Mouse (Mus musculus): ENCODE results near the gene Gm10130. TPM values are rescaled to one million over a fixed set of nuclear protein-coding genes. Genes with fewer than 3 reads are reported as not detected.
A peak's percentile ranks its signal among the peaks of the same experiment; 100 is the strongest.
"Not testable (repeated sequence)": the region's sequence is repeated elsewhere in the genome, so short reads cannot be mapped to it uniquely, and the experiment has no call there.

The Gm10130 gene
- total RNA-seq (2021), result 1 to 10 TPM in 1 of 2 experiments, not detected in 1; 2.7 TPM

DNA sequence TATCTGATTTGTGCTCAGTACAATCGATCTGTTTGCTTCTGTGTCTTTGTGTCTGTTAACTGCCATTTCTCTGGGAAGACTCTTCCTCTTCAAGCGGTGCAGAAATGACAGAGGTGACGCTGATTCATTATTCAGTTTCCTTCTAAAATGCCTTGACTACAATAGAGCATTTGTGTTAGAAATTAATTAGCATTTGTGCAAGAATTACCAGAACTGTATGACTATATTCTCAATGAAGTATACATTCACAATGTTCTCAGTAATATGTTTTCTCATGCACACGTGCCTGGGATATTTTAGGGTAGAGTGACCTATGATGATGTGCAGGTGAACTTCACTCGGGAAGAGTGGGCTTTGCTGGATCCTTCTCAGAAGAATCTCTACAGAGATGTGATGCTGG, at the start of gene Gm10130:
TSS of gene Gm10130 (plus strand) at position 301 of the 400 bp plus-strand sequence.
- no peak for DNase-seq (ENCODE audit: low spot score in 2 of 2)
- intact Hi-C loops (cut with DNase I), result no loop called here

DNA sequence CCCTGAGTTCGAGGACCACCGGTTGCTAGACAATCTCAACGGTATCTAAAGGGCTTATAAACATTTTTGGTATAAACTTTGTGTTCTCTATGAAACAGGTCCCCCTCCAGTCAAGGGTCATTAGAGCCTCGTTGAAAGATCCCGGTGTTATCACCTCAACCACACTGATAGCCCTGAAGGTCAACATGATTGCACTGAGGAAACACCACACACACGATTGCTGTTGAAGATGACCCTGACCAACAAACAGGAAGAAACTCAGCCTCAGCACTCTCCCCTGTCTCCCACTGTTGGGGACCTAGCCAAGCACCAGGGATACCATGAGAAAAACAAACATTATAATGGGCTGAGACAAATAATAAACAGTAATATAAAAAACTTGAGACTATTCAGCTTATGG, 29.8 kb upstream of the Gm10130 start:
- intact Hi-C loops (cut with DNase I), result no loop called here
- no peak for DNase-seq (ENCODE audit: low spot score in 2 of 2)

DNA sequence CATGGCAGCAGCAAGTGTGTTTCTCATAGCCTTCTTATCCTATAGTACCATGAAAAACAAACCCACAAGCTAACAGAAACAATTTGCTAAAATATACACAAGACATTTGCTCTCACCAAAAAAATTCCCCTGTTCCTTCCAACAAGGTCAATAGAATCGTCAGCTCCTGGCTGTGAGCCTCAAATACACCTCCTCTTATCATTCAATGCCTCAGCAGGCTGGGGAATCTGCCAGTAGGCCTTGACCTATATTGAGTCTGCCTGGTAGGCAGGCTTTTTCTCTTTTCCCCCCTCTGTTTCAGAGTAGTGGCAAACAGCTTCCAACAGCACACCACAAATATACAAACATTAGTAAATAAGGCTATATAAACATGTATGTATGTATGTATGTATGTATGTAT, 24.4 kb upstream of the Gm10130 start:
- no peak for DNase-seq (ENCODE audit: low spot score in 2 of 2)
- intact Hi-C loops (cut with DNase I), result no loop called here

DNA sequence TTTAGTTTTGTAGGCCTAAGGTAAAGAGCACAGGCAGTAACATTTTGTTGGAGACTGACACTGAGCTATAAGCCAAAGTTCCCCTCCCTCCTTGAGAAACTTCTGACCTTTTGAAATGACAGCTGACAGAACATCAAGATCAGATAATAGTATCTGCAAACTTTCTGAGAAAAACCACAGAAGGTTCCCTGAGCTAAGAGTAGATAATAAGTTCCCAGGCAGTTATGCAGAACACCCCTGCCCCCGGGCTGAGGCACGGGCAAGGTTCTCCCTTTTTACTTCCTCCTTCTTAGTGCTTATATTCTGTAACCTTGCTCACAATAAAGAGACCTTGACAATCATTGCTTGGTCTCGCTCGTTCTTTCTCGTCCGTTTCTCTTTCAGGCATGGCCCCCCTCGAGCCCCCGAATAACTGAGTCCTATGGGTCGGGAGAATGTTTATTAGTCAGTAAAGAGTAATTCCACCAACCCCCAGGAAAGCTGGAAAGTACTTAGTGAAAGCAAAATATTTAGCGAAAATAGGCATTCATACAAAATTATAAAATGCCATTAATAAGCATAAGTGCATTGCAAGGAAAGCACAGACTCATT, 16.2 kb upstream of the Gm10130 start:
- intact Hi-C loops (cut with DNase I), result no loop called here
- no peak for DNase-seq (ENCODE audit: low spot score in 2 of 2)

DNA sequence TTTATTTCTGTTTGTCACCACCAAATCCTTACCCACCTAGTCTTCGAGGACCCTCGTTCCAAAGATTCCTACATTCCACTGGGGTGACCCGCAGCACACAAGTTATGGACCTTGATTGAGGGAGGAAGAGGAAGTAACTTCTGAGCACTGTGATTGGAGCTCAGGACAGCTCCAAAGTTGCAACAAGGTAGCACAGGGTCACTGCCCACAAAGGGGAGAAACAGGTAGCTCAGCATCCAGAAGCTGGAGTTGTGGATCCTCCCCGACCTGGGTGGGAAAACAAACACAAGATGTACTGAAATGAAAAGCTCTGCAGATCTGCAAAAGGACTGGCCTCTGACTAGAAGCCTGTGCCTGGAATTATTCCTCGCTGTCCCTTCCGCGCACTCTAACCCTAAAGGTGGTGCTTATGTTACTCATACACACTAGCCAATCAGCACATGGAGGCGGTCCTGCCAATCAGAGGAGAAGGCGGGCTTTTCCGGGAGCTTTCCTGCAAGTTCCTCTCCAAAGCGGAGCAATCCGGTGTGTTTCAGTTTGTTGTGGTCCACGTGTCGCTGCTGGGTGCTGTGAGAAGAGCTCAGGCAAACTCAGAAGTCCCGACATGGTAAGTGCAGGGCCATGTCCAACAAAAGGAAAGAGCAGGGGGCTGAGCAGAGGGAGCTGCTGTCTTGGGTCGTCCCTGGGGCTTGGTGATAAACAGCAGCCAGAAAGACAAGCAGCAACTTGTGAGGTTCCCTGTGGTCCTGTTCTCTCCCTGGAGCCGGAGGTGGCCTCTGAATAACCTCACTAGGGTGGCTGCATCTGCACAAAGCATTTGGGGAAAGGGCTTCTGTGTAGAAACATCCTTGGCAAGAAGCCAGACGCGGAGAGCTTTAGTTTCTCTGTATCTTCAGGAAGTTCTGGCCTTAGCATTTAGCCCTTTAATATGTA, 12.3 kb upstream of the Gm10130 start:
- intact Hi-C loops (cut with DNase I), result not testable (repeated sequence)

DNA sequence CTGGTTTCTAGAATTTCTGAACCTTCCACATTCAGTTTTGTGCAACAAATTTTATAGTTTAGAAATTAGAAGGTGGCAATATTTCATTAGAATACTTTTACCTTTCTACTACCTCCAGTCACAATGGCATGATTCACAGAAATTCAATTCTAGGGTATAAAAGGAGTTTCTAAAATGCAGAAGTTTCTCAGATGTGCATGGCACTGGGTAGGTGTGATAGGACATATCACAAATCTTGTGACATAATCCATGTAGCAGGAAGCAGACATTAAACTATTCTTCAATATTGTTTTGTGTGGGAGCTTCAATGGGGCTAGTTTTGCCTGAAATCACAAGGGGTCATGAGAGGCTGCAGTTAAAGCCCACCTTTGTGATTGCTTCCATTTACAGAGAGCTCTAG, 7.4 kb upstream of the Gm10130 start:
- DNase-seq (ENCODE audit: low spot score in 2 of 2), result no peak
- intact Hi-C loops (cut with DNase I), result no loop called here

More for the DNA sequence above, 12.3 kb upstream of the Gm10130 start:
- peak; percentile 89 to 94 for DNase-seq (ENCODE audit: low spot score in 2 of 2)

DNA sequence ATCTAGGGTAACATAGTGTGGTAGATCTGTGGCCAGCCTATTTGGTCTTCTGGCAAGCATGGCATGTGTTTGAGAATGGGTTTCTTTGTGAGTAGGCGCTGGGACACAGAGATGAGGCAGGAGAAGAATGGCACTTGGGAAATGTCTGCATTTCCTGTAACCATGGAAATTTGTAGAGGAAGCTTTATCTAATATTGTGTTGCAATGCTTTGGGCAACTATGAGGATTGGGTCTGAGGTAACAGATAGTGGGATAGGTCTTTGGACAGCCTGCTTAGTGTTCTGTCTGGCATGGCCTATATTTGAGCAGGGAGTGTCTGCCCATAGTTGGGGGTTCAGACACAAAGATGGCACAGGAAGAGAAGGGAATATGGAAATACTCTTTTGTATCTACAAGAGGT, 4.5 kb upstream of the Gm10130 start:
- no peak for DNase-seq (ENCODE audit: low spot score in 2 of 2)
- intact Hi-C loops (cut with DNase I), result no loop called here

DNA sequence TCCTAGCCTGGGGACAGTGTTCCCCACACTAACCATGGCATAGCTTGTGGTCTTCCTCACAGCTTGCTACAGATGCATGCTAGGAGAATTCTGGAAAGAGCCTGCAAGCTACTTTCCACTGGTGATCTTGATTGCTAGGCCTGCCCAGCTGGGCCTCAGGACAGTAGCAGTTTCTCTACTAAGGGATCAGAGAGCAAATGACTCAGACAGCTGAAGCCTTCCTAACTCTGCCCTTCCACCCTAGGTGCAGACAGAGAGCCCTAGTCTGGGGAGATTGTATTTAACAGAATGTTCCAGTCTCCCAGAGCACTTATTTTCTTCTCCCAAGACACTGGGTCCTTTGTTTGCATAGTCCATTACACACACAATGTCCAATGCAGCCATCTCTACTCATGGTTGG, 33.6 kb downstream of the Gm10130 start:
- DNase-seq (ENCODE audit: low spot score in 2 of 2); intact Hi-C loops (cut with DNase I): not testable (repeated sequence)

DNA sequence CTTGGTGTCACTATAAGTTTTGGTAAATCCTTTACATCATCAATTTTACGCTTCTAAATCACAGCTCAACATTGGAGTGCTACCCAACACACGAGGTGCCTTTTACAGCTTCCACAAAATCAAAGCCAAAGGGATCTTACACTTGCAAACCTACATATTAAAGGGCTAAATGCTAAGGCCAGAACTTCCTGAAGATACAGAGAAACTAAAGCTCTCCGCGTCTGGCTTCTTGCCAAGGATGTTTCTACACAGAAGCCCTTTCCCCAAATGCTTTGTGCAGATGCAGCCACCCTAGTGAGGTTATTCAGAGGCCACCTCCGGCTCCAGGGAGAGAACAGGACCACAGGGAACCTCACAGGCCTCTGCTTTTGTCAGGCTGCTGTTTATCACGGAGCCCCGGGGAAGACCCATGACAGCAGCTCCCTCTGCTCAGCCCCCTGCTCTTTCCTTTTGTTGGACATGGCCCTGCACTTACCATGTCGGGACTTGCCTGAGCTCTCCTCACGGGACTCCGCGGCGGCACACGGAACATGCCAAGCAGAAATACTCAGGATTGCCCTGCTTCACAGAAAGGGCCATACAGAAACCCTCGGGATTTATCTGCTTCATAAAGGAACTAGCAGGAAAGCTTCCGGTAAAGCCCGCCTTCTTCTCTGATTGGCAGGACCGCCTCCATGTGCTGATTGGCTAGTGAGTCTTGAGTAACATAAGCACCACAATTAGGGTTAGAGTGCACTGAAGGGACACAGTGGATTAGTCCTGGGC, 38.8 kb downstream of the Gm10130 start, which contains the start of gene 3300002I08Rik:
TSS of gene 3300002I08Rik (minus strand) at position 653 of the 765 bp plus-strand sequence.
- DNase-seq (ENCODE audit: low spot score in 2 of 2), result peak; percentile 87 to 95
- intact Hi-C loops (cut with DNase I), result loop anchor here (2.0 kb wide), 1 partner anchor 225 kb away; the partner anchor contains the start of gene Zfp120

DNA sequence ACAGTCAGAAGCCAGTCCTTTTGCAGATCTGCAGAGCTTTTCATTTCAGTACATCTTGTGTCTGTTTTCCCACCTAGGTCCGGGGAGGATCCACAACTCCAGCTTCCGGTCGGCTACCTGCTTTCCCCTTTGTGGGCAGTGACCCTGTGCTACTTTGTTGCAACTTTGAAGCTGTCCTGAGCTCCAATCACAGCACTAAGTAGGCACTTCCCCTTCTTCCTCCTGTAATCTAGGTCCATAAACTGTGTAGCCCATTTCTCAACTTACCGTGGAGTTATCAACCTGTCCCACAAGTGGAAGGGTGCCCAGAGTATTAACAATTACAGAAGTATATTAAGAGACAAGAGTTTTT, 39.4 kb downstream of the Gm10130 start:
- DNase-seq (ENCODE audit: low spot score in 2 of 2), result no peak
- intact Hi-C loops (cut with DNase I), result loop anchor here (2.0 kb wide), 1 partner anchor 226 kb away; the partner anchor contains the start of gene Zfp120

DNA sequence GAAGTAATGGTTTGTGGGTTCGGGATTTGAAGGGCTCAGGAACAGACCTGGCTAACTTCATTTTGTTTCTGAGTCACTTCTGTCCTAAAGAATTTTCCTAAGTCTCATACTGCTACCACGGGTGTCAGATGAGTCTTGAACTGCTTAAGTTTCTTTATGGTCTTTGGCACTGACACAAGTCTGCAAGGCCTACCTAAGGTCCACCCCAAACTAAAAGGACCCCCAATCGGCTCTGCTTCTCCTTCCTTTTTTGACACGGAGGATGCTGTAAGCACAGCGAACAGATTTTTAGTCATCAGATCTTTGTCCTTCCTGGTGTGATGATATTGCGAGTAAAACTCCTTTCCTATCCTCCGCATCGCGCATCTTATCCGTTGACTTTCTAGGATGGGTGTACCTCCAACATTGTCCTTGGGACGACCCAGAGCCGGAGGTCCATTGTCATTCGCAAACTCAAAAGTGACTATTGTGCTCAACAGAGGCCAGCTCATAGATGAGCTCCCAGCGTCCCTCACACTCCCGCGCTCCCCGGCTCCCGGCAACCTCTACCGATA, 62.1 kb downstream of the Gm10130 start:
- intact Hi-C loops (cut with DNase I); DNase-seq (ENCODE audit: low spot score in 2 of 2): not testable (repeated sequence)

DNA sequence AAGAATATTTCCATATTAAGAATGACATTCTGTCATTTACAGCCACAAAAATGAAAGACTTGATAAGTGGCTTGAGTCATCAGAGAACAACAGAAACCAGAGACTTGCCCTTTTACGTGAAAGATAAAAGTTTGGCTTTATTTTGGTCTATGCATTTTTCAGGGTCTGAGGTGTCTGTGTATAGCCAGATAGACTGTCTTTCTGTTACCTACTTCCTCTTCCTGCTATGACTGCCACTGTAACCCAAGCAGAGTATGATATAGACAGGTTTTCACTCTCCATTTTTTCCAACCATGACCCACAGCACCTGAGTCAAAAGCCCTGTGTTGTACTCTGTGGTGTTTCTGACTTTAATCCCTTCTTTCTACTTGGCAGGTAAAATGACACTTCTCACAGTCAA, 66.7 kb downstream of the Gm10130 start:
- DNase-seq (ENCODE audit: low spot score in 2 of 2), result no peak
- intact Hi-C loops (cut with DNase I), result no loop called here

DNA sequence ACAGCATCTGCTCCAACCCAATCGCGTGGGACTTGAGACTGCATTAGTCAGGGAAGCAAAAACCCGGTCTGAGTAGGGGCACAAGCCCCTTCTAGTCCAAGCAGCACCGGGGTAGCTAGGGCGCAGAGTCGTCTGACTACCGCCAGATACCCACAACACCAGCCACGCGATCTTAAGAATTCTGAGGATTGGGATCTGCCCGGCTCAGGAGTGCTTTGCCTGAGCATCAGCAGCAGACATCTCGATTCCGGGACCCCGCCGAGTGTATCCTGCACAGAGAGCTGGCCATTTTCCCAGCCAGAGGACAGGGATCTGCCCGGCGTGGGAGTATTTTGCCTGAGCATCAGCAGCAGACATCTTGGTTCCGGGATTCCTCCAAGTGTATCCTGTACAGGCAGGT, 88.6 kb downstream of the Gm10130 start:
- DNase-seq (ENCODE audit: low spot score in 2 of 2); intact Hi-C loops (cut with DNase I): not testable (repeated sequence)

Other genes starting within 250 kb of the Gm10130 start
- 10 to 100 TPM in 1 of 2 experiments, 1 to 10 TPM in 1; 9.3 to 10.7 TPM for gene Zfp120, start 187.0 kb upstream of the Gm10130 start, total RNA-seq (2021)
- gene Gm10770, start 144.0 kb upstream of the Gm10130 start, total RNA-seq (2021), result not detected
- gene Gm14139, start 141.9 kb upstream of the Gm10130 start, total RNA-seq (2021), result not detected
- 10 to 100 TPM in 1 of 2 experiments, 1 to 10 TPM in 1; 9.2 to 10.4 TPM for gene Zfp937, start 105.6 kb upstream of the Gm10130 start, total RNA-seq (2021)
- gene Gm21994, start 68.1 kb upstream of the Gm10130 start, total RNA-seq (2021), result 1 to 10 TPM; 7.7 to 8.2 TPM
- under 1 TPM; 0.23 to 0.32 TPM for gene Gm14124, start 66.2 kb upstream of the Gm10130 start, total RNA-seq (2021)
- gene 3300002I08Rik, start 39.1 kb downstream of the Gm10130 start, total RNA-seq (2021), result 1 to 10 TPM; 6.6 to 8.9 TPM
- gene Zfp442, start 127.8 kb downstream of the Gm10130 start, total RNA-seq (2021), result 1 to 10 TPM; 7.3 to 7.9 TPM
- under 1 TPM; 0.16 to 0.30 TPM for gene Zfp345, start 161.4 kb downstream of the Gm10130 start, total RNA-seq (2021)
- gene Cst7, start 246.7 kb downstream of the Gm10130 start, total RNA-seq (2021), result not detected